Mouse (Mus musculus) urinary bladder, postnatal 36 days (tissue): ENCODE data around the gene Luzp1.

Source experiments
- DNase-seq, 2 experiments: peaks; one replicate each; pipeline ENCODE4 v3.0.0; 2022; ENCODE audit warnings: low spot score in 2 of 2, mixed read lengths in 1 of 2

The Luzp1 gene

GRCm38 (mm10) chr4:136469371-136469903 lies at the start of gene Luzp1:
Gene Luzp1, plus strand, starts transcription at chr4:136469761.
- DNase-seq, result peak; percentile 94 to 95

- no peak for DNase-seq
Measured at GRCm38 (mm10) chr4:136423224-136423623, 46.3 kb upstream of the Luzp1 start, which contains the start of gene Htr1d. Gene Htr1d, plus strand, starts transcription at chr4:136423524.

GRCm38 (mm10) chr4:136424120-136424999 lies 45.2 kb upstream of the Luzp1 start:
- no peak for DNase-seq

- DNase-seq, result peak in 1 of 2 experiments; percentile 32
Measured at GRCm38 (mm10) chr4:136425000-136425288, 44.6 kb upstream of the Luzp1 start.

DNA sequence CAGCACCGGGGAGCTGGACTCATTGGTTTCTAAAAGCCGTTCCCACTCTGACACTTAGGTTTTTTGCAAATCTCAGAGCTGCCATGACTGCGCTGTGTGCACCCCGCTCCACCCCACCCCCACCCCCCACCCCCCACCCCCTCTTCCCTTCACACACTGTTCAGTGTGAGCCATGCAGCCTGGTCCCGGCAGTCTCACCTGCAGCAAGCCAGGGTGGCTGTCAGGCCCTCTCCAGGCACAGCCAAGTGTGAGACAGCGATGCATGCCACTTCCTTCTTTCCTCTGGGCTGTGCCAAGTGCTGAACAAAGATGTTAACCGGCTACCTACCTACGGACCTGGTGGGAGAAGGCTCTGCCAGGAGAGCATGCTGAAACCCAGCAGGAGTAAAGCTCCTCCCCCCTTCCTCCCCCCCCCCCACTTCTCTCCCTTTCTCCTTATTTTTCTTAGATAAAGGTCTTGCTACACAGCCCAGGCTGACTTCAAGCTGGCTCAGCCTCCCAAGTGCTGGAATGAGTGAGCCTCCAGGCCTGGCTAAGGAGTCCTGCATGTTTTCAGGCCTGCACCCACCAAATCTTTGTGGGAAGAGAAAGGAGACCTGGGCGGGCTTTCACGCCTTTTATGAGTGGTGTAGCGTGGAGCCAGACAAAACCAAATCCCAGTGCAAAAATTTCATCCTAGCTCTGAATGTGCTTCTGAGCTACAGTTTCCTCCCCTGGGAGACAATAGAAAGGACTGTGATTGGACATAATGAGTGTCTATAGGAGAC lies 38.8 kb upstream of the Luzp1 start:
- no peak for DNase-seq

DNA sequence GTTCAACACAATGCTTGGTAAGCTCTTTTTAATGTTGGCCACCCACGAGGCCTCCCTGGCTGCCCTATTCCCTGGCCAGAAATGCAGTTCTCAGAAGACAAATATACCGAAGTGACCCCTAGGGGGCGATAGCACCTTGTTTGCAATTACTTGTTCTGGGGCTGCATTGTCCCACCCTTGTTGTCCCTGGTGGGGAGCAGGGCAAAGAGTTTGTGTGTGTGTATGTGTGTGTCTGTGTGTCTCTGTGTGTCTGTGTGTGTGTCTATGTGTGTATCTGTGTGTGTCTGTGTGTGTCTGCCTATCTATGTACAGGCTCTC lies 38.2 kb upstream of the Luzp1 start:
- DNase-seq, result peak in 1 of 2 experiments; percentile 48

GRCm38 (mm10) chr4:136434029-136434428 lies 35.5 kb upstream of the Luzp1 start:
- peak; percentile 64 to 73 for DNase-seq

DNA sequence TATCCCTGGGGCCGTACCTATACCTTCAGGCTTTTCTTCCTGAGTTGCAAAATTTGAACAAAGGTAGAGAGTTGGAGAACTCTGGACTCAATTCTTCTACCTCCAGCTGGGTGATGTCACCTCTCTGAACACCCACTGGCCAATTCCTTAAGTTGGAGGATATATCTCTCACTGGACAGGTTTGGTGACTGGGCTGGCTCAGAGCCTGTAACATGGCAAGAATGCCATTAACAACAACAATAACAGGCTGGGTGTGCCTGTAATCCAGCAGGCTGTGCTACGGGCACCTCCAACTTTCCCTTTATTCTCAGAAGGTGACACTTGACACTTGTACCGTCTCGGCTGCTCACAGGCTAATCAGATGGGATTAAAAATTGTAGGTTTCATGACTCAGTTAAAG lies 30.5 kb upstream of the Luzp1 start:
- peak in 1 of 2 experiments; percentile 23 for DNase-seq

GRCm38 (mm10) chr4:136441354-136442043 lies 28.1 kb upstream of the Luzp1 start:
- no peak for DNase-seq

- no peak for DNase-seq
Measured at GRCm38 (mm10) chr4:136444561-136444960, 25.0 kb upstream of the Luzp1 start.

GRCm38 (mm10) chr4:136449795-136450194 lies 19.8 kb upstream of the Luzp1 start:
- DNase-seq, result no peak

DNA sequence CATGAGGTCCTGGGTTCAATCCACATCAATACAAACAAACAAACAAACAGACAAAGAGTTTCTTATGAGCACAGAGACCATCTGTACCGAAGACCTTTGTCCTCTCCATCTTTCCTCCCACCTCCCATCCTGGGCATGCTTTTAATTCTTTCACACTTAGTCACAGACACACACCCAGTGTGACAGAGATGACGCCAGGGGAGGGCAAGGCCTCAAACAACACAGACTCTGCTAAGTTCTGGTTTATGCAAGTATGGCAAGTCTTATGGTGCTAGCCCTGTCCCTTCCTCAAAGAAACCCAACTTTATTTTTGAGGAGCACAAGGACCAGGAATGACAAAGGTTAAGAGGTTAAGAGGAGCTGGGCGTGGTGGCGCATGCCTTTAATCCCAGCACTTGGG lies 19.3 kb upstream of the Luzp1 start:
- no peak for DNase-seq

DNA sequence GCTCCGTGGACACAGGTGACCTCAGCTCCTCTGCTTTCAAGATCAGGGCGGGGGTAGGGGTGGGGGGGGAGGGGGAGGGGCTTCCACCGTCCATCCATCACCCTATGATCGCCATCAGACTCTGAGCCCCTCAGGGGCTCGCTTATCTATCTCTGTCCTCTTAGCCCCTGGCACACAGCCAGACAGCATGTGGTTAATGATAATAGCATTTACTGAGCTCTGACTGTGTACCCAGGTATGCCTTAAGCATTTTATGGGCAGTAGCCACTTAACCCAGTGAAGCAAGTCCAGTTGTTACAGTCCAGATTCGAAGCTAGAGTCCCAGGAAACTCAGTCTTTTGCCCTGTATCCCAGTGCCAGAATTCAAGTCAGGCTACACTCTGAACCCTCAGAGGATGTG lies 18.0 kb upstream of the Luzp1 start:
- no peak for DNase-seq

DNA sequence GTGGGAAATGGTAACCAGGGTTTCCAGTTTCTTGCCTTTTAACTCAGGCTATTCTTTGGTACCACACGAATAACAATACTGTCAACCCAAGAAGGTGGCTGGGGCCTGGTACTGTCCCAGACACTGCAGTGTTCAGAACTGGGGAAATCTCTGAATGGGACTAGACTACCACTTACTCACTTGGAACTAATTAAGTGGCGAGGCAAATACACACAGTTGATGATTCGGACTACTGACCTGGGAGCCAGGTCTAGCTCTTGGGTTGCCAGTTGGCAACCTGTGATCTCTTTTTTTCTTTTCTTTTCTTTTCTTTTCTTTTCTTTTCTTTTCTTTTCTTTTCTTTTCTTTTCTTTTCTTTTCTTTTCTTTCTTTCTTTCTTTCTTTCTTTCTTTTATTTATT lies 17.3 kb upstream of the Luzp1 start:
- no peak for DNase-seq

- no peak for DNase-seq
Measured at GRCm38 (mm10) chr4:136452792-136453191, 16.8 kb upstream of the Luzp1 start.

- peak; percentile 74 to 77 for DNase-seq
Measured at GRCm38 (mm10) chr4:136454850-136455260, 14.7 kb upstream of the Luzp1 start.

- no peak for DNase-seq
Measured at GRCm38 (mm10) chr4:136456516-136457218, 12.9 kb upstream of the Luzp1 start.

- DNase-seq, result no peak
Measured at GRCm38 (mm10) chr4:136458276-136458675, 11.3 kb upstream of the Luzp1 start.

GRCm38 (mm10) chr4:136459210-136459609 lies 10.4 kb upstream of the Luzp1 start:
- DNase-seq, result no peak

- DNase-seq, result no peak
Measured at GRCm38 (mm10) chr4:136461206-136461605, 8.4 kb upstream of the Luzp1 start.

DNA sequence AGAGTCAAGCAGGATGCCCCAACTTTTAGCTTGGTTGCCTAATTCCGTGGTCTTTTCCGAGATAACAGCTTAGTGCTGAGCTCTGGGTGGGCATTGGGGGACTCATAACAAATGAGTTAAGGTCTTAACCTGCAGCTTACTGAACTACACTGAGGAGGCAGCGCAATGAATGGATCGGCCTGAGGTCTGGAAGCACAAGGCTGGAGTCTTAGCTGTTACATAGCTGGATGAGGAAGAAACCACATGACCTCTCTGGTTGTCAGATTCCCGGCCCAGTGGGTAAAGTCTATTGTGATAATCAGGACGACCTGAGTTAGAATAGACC lies 7.8 kb upstream of the Luzp1 start:
- DNase-seq, result no peak
